Mouse (Mus musculus): ENCODE measurements around the gene Actc1.

The Actc1 gene

DNA sequence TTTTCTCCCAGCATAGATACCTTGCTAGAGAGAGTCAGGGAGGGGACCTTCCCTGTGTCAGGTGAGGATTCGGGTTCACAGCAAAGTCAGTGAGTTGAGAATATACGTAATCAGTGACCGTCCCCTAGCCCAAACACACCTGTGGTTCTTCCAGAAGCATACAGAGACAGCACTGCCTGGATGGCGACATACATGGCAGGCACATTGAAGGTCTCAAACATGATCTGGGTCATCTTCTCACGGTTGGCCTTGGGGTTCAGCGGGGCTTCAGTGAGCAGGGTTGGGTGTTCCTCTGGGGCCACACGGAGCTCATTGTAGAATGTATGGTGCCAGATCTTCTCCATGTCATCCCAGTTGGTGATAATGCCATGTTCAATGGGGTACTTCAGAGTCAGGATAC, 3.2 kb downstream of the Actc1 start:
- in situ Hi-C loops (cut with MboI, MseI) = no loop called here

DNA sequence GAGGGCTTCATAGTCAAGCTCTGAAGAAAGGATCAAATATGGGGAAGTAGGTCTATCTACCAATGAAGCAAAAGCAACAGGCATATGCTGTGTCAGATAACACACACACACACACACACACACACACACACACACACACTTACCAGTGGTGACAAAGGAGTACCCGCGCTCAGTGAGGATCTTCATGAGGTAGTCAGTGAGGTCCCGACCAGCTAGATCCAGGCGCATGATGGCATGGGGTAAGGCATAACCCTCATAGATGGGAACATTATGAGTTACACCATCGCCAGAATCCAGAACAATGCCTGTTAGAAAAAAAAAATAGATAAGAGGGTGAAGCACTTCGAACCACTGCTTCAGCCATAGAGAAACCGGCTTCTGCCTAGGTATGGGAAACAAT, 4.0 kb downstream of the Actc1 start:
- in situ Hi-C loops (cut with MboI, MseI) = loop anchor here (10.0 kb wide), 1 partner anchor 185 kb away; no protein-coding TSS in a partner anchor

GRCm38 (mm10) chr2:114047960-114048611, 5.3 kb downstream of the Actc1 start:
- in situ Hi-C loops (cut with MboI, MseI) = loop anchor here (10.0 kb wide), 1 partner anchor 187 kb away; no protein-coding TSS in a partner anchor

DNA sequence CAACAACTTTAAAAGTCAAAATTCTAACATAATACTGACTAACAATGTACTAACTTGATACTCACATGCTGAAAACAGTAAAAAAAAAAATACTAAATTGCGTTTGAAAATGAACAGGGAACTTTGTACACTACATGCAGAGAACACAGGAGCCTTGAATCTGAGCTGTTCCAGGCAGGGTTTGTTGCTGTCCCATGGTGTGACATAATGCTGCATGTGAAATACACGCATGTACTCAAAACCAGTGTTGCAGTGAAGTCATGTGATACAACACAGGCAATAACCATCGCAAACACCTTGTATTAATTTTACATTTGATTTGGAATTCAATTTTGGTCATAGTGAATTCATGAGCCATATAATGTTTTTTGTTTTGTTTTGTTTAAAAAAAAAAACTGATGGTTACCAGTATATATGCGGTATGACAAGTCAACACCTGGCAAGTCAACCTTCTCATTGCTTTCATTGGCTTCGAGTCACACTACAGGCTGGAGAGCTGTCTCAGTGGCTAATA, 7.1 kb downstream of the Actc1 start:
- in situ Hi-C loops (cut with MboI, MseI) = loop anchor here (10.0 kb wide), 1 partner anchor 189 kb away; no protein-coding TSS in a partner anchor

DNA sequence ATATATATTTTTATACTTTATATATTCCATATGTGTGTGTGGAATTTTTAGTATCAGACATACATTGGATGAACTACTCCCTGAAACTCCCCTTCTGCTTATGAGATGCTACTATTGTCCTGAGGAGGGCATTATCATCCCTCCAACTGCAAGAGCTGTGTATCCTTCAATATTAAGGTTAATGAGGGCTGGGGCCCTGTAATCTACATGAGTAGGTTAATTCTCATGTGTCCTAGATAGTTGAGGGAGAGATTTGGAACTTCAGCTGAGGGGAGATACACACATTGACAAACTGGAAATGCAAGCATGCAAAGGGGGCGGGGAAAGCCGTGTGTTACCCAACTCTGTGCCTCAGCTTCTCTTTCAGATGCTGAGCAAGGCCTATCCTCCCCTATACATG, 15.4 kb downstream of the Actc1 start:
- in situ Hi-C loops (cut with MboI, MseI) = no loop called here

- in situ Hi-C loops (cut with MboI, MseI) = no loop called here
Observed at GRCm38 (mm10) chr2:114032259-114032658, 21.1 kb downstream of the Actc1 start.

DNA sequence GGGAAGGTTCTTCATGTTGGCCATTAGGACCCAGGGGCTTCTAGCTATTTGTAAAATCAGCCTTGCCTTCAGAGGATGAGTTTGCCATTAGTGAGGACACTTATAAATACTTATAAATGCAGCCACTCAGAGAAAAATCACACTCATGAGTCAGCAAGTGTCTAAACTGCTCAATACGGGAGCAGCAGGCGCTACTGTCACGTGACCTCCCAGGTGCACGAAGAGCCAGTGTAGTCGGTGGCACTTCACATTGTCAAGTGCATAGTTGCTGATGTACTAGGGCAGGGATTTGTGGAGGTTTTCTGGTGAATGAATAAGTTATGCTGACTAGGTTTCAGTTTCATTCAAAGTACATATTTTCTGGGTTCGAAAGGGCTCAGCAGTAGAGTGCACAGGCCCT, 30.0 kb downstream of the Actc1 start:
- in situ Hi-C loops (cut with MboI, MseI) = no loop called here

DNA sequence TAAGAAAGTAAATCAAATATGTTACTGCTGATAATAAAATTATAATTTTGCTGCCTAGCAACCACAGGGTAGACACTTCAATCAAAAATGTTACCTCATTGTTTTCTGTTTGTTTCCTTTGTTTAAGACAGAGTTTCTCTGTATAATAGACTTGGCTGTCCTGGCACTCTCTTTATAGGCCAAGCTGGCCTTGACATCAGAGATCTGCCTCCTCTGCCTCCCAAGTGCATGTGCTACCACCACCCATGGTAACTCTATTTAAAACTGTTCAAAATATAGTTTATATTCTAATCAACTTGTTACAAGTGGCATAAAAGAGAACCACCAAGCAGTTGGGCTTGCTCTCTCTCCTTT, 33.2 kb downstream of the Actc1 start:
- in situ Hi-C loops (cut with MboI, MseI) = no loop called here

DNA sequence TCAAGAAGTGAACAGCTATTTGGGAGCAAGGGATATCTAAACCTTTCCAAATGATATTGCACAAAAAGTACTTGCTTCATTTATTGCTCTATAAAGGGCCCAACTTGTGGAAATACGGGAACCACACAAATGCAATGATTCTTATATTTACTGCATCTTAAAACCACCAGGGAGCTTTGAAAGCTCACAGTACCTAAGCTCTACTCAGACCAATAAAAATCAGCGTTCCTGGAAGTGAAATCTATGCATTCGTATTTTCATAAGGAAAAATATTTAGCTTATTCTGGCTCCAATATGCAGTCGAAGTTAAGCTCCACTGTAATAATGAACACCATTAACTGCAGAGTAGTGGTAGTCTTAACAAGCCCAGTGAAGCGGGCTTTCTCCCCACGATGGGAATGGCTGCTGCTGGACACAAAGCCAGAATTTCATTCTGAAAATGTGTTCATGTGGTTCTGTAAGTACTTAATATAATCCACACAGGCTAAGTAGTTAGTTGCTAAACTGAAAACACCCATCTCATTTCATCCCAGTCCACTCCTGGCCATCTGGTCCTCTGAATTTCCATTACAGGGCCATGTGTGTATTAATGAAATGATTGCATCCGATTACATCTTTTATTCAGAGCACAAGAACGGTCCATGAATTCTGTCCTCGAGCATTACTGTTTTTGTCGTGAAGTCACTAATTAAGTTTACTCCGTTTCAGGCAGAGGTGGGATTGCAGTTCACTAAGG, 33.7 kb downstream of the Actc1 start:
- in situ Hi-C loops (cut with MboI, MseI) = no loop called here

DNA sequence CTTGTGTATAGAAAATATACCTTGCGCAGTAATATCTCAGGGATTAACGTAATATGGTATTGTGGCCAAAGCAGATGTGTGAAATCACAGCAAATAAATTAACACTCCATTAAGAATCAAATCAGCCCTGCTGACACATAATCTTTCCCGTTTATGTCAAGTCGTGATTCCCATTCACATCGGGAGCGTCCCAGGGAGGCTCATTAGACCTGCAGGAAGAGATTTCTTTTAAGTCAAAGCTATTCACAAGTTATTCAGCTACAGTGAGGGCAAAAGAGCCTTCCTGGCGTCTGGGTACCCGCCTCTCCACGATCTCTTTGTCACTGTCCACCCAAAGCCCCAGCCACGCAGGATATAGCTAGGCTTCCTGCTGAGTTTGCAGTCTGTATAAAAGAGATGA, 35.2 kb downstream of the Actc1 start:
- in situ Hi-C loops (cut with MboI, MseI) = no loop called here

GRCm38 (mm10) chr2:114014839-114015238, 38.5 kb downstream of the Actc1 start:
- in situ Hi-C loops (cut with MboI, MseI) = no loop called here

DNA sequence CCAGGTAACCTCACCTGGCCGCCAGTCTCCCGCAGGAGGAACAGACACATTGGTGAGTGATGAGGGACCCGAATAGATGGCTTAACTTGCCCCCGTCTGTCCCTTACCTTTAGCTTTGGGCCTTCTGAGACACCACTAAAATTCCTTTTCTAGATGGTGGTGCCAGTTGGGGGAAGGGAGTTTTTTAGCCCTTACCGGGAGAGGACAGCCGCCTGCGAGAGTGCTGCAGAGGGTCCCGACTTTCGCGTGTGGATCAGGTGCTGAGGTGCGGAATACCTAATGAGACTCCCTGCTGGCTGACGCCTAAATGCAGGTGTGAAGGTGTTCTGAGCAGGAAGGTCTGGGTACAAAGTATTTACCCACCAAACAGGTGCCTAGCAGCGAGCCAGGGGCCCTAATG, 39.5 kb downstream of the Actc1 start:
- in situ Hi-C loops (cut with MboI, MseI) = no loop called here

DNA sequence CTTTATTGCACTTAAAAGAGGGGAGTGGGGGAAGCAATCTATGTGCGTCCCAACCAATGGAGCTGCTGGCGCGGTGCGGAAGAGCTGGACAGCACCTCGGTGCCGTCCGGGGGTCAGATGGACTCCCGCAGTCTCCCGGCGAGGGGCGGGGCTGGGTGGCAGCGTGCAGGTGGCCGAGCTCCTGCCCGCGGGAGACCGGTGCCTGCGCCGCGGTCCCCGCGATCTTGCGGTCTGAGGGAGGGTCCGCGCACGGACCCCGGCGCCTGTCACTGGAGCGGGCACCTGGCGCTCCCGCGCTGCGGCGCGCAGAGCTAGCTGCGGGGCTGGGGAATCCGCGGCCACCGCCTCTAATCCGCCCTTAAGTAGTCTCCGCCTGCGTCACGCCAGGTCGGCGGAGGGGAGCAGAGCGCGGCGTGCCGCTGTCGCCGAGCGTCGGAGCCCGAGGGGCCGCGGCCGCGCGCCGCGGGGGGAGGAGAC, 40.0 kb downstream of the Actc1 start, which contains the start of gene Gjd2:
Gene Gjd2 (minus strand): TSS at position 325 of the 477 bp plus-strand sequence.
- in situ Hi-C loops (cut with MboI, MseI) = no loop called here

DNA sequence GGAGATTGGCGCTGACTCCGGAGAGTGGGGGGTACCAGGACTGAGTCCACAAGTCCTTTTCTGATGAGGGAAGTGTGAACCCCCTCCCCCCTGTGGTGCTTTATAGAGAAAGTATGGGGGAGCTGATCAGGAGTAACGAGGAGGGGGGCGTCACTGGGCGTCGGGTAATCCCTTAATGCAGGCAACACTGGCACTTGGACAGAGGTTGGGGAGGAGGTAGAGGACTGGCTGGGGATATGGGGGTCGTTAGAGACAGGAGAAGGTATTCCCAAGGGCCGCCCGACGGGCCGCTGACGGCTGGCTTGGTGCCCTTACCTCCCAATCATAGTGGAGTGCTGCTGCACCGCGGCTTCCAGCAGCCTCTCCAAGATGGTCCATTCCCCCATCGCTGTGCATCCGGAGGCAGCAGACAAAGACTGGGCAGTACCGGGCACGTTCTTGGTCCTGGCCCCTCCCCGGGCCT, 40.6 kb downstream of the Actc1 start:
- in situ Hi-C loops (cut with MboI, MseI) = no loop called here

DNA sequence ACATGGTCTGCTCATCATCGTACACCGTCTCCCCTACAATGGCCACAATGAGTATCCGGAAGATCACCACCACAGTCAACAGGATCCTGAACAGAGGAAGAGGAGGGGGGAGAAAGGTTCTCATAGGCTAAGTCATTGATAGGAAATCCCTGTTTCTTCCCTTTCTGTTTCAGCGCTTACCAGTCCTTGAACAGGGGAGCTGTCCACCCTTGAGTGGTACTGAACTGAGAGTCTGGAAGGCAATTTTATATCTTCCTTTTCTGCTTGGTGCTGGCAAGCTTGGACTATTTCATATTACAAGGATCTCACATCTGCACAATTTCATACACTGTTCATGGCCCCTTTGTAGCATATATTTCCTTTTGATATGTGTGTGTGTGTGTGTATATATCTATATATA, 41.5 kb downstream of the Actc1 start:
- in situ Hi-C loops (cut with MboI, MseI) = no loop called here

- in situ Hi-C loops (cut with MboI, MseI) = no loop called here
Observed at GRCm38 (mm10) chr2:114008321-114008720, 45.0 kb downstream of the Actc1 start.

- in situ Hi-C loops (cut with MboI, MseI) = no loop called here
Observed at GRCm38 (mm10) chr2:113997484-113997883, 55.9 kb downstream of the Actc1 start.

All from regulatory T cell (primary cell).